Mouse (Mus musculus) cortical plate, adult 2 months (tissue): ENCODE measurements at regions not wholly inside any gene's neighbourhood (a gene's known extent, or its start where the extent isn't known, plus 50 kb on each side); places are given as distances from the start of the nearest gene placed in this dataset.

Source experiments
- CTCF ChIP-seq: fragments of 200-500 bp; IDR thresholded peaks from 2 replicates; pipeline ENCODE4 v1.5.1; 2011; ENCODE audit warnings: mild to moderate bottlenecking, control low read depth, low read length; ENCODE audit not compliant: insufficient read depth; ENCODE audit errors: extremely low read depth
- POLR2A ChIP-seq: fragments of 200-500 bp; IDR thresholded peaks from 2 replicates; pipeline ENCODE4 v1.6.1; 2011; ENCODE audit warnings: mild to moderate bottlenecking, low read length, control low read depth; ENCODE audit not compliant: insufficient read depth; ENCODE audit errors: extremely low read depth

- TF ChIP-seq CTCF (no peak), POLR2A (no peak)
Measured at GRCm38 (mm10) chr4:89070430-89070829, 66.5 kb upstream of the Mtap start.
